Mouse (Mus musculus) liver, postnatal 0 days (tissue): ENCODE data around the gene Olfr1184. TPM values are rescaled to one million over a fixed set of nuclear protein-coding genes. Genes with fewer than 3 reads are reported as not detected.
"Not testable (repeated sequence)": the region's sequence is repeated elsewhere in the genome, so short reads cannot be mapped to it uniquely, and the experiment has no call there.

ENCODE experiments used
- ATAC-seq: fragments of 200-750 bp; cut with Nextera tagmentation; 2 replicates; pipeline ENCODE4 v1.8.0; 2017; ENCODE audit warnings: mild to moderate bottlenecking, moderate library complexity
- DNase-seq: peaks from one replicate; pipeline ENCODE4 v3.0.0-alpha.2; 2016
- H3K27ac ChIP-seq: fragments of 300-500 bp; sonication (generic); 2 replicates; pipeline ENCODE4 v1.5.1; 2014; ENCODE audit warnings: antibody characterized with exemption, moderate library complexity, mild to moderate bottlenecking, low read depth
- H3K27me3 ChIP-seq: fragments of 300-500 bp; sonication (generic); 2 replicates; pipeline ENCODE4 v1.6.1; 2014; ENCODE audit warnings: low read length, control low read depth, mixed read lengths; ENCODE audit not compliant: insufficient read depth
- H3K36me3 ChIP-seq: fragments of 300-500 bp; sonication (generic); replicated peaks from 2 replicates; pipeline ENCODE4 v1.6.1; 2014; ENCODE audit warnings: mild to moderate bottlenecking, control low read depth, low read length, moderate library complexity, mixed read lengths; ENCODE audit not compliant: insufficient read depth
- H3K4me1 ChIP-seq: fragments of 300-500 bp; sonication (generic); 2 replicates; pipeline ENCODE4 v1.6.1; 2014; ENCODE audit warnings: antibody characterized with exemption, mild to moderate bottlenecking, control low read depth; ENCODE audit not compliant: insufficient read depth
- H3K4me2 ChIP-seq: fragments of 300-500 bp; sonication (generic); 2 replicates; pipeline ENCODE4 v1.6.1; 2014; ENCODE audit warnings: low read depth, mild to moderate bottlenecking, low read length, moderate library complexity, mixed read lengths
- H3K4me3 ChIP-seq: fragments of 300-500 bp; sonication (generic); 2 replicates; pipeline ENCODE4 v1.5.1; 2014; ENCODE audit warnings: low read depth, low read length
- H3K9ac ChIP-seq: fragments of 300-500 bp; sonication (generic); replicated peaks from 2 replicates; pipeline ENCODE4 v1.6.1; 2014; ENCODE audit warnings: mild to moderate bottlenecking, moderate library complexity
- H3K9me3 ChIP-seq: fragments of 300-500 bp; sonication (generic); 2 replicates; pipeline ENCODE4 v1.6.1; 2016; ENCODE audit warnings: mild to moderate bottlenecking, control low read depth, low read length, mixed read lengths
- CTCF ChIP-seq: sonication (generic); IDR thresholded peaks from 2 replicates; pipeline ENCODE4 v1.5.1; 2016; ENCODE audit warnings: antibody characterized with exemption, low read depth
- EP300 ChIP-seq: IDR thresholded peaks from 2 replicates; pipeline ENCODE4 v1.6.1; 2016; ENCODE audit warnings: antibody characterized with exemption, low read depth, mild to moderate bottlenecking
- WGBS: fragments of 180-500 bp; shearing (Covaris S2); extraction: QIAGEN DNeasy Blood & Tissue Kit; methylation state at CpG from one replicate; pipeline ENCODE4 v1.1.7; 2014; ENCODE audit not compliant: insufficient replicate concordance; 5-methylcytosine and 5-hydroxymethylcytosine counted together
- polyA plus RNA-seq: library from polyadenylated mRNA; unstranded; fragments of >200 nt; fragmentation: Nextera tagmentation; extraction: Ambion mirVana; gene quantifications from 2 replicates; pipeline ENCODE4 v1.2.1, GENCODE M21; 2015

Olfr1184 gene
- not detected in 2 replicates for polyA plus RNA-seq

GRCm38 (mm10) chr2:88483298-88483697 is at the start of gene Olfr1184:
Gene Olfr1184 (plus strand): TSS chr2:88483598.
- ATAC-seq: no peak
- 82% methylated on average over 2 of the region's 2 CpGs for WGBS
- DNase-seq: no peak

GRCm38 (mm10) chr2:88449031-88449430 is 34.4 kb upstream of the Olfr1184 start, which contains the start of gene Gm13757:
Gene Gm13757 (minus strand): TSS chr2:88449131.
- TF ChIP-seq CTCF (no peak), EP300 (no peak)

More at GRCm38 (mm10) chr2:88483298-88483697, at the start of gene Olfr1184:
- no peak within 1 kb of the TSS for H3K27ac ChIP-seq
- no peak within 1 kb of the TSS for H3K9ac ChIP-seq
- H3K4me2 ChIP-seq: no peak within 1 kb of the TSS
- H3K9me3 ChIP-seq: no peaks in the 10 kb centered on the region
- no peaks in the 10 kb centered on the region for H3K4me1 ChIP-seq
- TF ChIP-seq CTCF (no peak), EP300 (no peak)
- H3K27me3 ChIP-seq: no peaks in the 10 kb centered on the region
- H3K4me3 ChIP-seq: no peak within 1 kb of the TSS
- H3K36me3 ChIP-seq: no peaks in the 10 kb centered on the region

GRCm38 (mm10) chr2:88454567-88454966 is 28.8 kb upstream of the Olfr1184 start, which contains the start of gene Olfr1183:
Gene Olfr1183 (plus strand): TSS chr2:88454867.
- not testable (repeated sequence) for H3K27ac ChIP-seq, H3K9me3 ChIP-seq, H3K9ac ChIP-seq, H3K4me1 ChIP-seq, ATAC-seq, H3K36me3 ChIP-seq, H3K4me3 ChIP-seq, H3K27me3 ChIP-seq, H3K4me2 ChIP-seq, DNase-seq
- WGBS: 69% methylated on average over 1 of the region's 1 CpGs

More at GRCm38 (mm10) chr2:88449031-88449430, 34.4 kb upstream of the Olfr1184 start, which contains the start of gene Gm13757:
- no peak within 1 kb of the TSS for H3K27ac ChIP-seq
- no peak within 1 kb of the TSS for H3K9ac ChIP-seq
- H3K27me3 ChIP-seq: no peaks in the 10 kb centered on the region
- no peak within 1 kb of the TSS for H3K4me2 ChIP-seq
- H3K9me3 ChIP-seq: no peaks in the 10 kb centered on the region
- no peak within 1 kb of the TSS for H3K4me3 ChIP-seq
- ATAC-seq (no peak), DNase-seq (no peak)
- no peaks in the 10 kb centered on the region for H3K36me3 ChIP-seq
- WGBS: 74% methylated on average over 1 of the region's 1 CpGs
- no peaks in the 10 kb centered on the region for H3K4me1 ChIP-seq

GRCm38 (mm10) chr2:88493020-88493419 is 9.6 kb downstream of the Olfr1184 start, which contains the start of gene Olfr1185-ps1:
Gene Olfr1185-ps1 (plus strand): TSS chr2:88493320.
- ATAC-seq (no peak), DNase-seq (no peak)
- WGBS: 53% methylated on average over 2 of the region's 2 CpGs
- H3K36me3 ChIP-seq: no peaks in the 10 kb centered on the region
- H3K9me3 ChIP-seq: no peaks in the 10 kb centered on the region
- no peak within 1 kb of the TSS for H3K4me3 ChIP-seq
- no peak for TF ChIP-seq EP300
- no peak for TF ChIP-seq CTCF
- H3K4me2 ChIP-seq: no peak within 1 kb of the TSS
- H3K4me1 ChIP-seq: no peaks in the 10 kb centered on the region
- no peaks in the 10 kb centered on the region for H3K27me3 ChIP-seq
- H3K9ac ChIP-seq: no peak within 1 kb of the TSS
- H3K27ac ChIP-seq: no peak within 1 kb of the TSS

GRCm38 (mm10) chr2:88518251-88518650 is 34.9 kb downstream of the Olfr1184 start, which contains the start of gene Olfr1186:
Gene Olfr1186 (plus strand): TSS chr2:88518551.
- Histone ChIP-seq H3K9ac (no peak within 1 kb of the TSS), H3K4me2 (no peak within 1 kb of the TSS), H3K27me3 (no peaks in the 10 kb centered on the region), H3K4me1 (no peaks in the 10 kb centered on the region), H3K4me3 (no peak within 1 kb of the TSS), H3K36me3 (no peaks in the 10 kb centered on the region), H3K9me3 (peaks cover 2% of the 10 kb centered on the region; the same call in 1 of the 2 replicates), H3K27ac (no peak within 1 kb of the TSS)
- ATAC-seq (no peak), DNase-seq (no peak)
- TF ChIP-seq EP300 (no peak), CTCF (no peak)
- WGBS: 65% methylated on average over 2 of the region's 2 CpGs

- no peaks in the 10 kb centered on the region for H3K4me1 ChIP-seq
- no peak overlapping the region for H3K4me2 ChIP-seq
- H3K27ac ChIP-seq: no peak overlapping the region
- no peak overlapping the region for H3K4me3 ChIP-seq
- no peaks in the 10 kb centered on the region for H3K27me3 ChIP-seq
- no peak for DNase-seq
- no peak for ATAC-seq
- no peaks in the 10 kb centered on the region for H3K36me3 ChIP-seq
- no peaks in the 10 kb centered on the region for H3K9me3 ChIP-seq
- 60% methylated on average over 3 of the region's 3 CpGs for WGBS
- no peak overlapping the region for H3K9ac ChIP-seq
- TF ChIP-seq CTCF (no peak), EP300 (no peak)
Measured at GRCm38 (mm10) chr2:88525720-88526119, 42.3 kb downstream of the Olfr1184 start.

Other genes starting within 250 kb of the Olfr1184 start
- not detected in 2 replicates for gene Olfr1173, start 203.7 kb upstream of the Olfr1184 start, polyA plus RNA-seq
- not detected in 2 replicates for gene Olfr1174-ps, start 168.5 kb upstream of the Olfr1184 start, polyA plus RNA-seq
- not detected in 2 replicates for gene Olfr1175-ps, start 156.4 kb upstream of the Olfr1184 start, polyA plus RNA-seq
- gene Olfr1176, start 146.9 kb upstream of the Olfr1184 start, polyA plus RNA-seq: not detected in 2 replicates
- not detected in 2 replicates for gene Olfr1177-ps, start 137.1 kb upstream of the Olfr1184 start, polyA plus RNA-seq
- not detected in 2 replicates for gene Olfr1178, start 96.5 kb upstream of the Olfr1184 start, polyA plus RNA-seq
- gene Olfr1179, start 77.1 kb upstream of the Olfr1184 start, polyA plus RNA-seq: not detected in 2 replicates
- gene Olfr1180, start 64.4 kb upstream of the Olfr1184 start, polyA plus RNA-seq: not detected in 2 replicates
- gene Olfr1181, start 57.4 kb upstream of the Olfr1184 start, polyA plus RNA-seq: not detected in 2 replicates
- not detected in 2 replicates for gene Gm13757, start 34.5 kb upstream of the Olfr1184 start, polyA plus RNA-seq
- not detected in 2 replicates for gene Olfr1183, start 28.7 kb upstream of the Olfr1184 start, polyA plus RNA-seq
- not detected in 2 replicates for gene Olfr1185-ps1, start 9.7 kb downstream of the Olfr1184 start, polyA plus RNA-seq
- gene Olfr1186, start 35.0 kb downstream of the Olfr1184 start, polyA plus RNA-seq: not detected in 2 replicates
- not detected in 2 replicates for gene Olfr1188, start 73.3 kb downstream of the Olfr1184 start, polyA plus RNA-seq
- gene Olfr1189, start 102.9 kb downstream of the Olfr1184 start, polyA plus RNA-seq: not detected in 2 replicates
- gene Olfr1191-ps1, start 156.9 kb downstream of the Olfr1184 start, polyA plus RNA-seq: not detected in 2 replicates
- not detected in 2 replicates for gene Olfr1192-ps1, start 164.9 kb downstream of the Olfr1184 start, polyA plus RNA-seq
- gene Olfr1193, start 192.0 kb downstream of the Olfr1184 start, polyA plus RNA-seq: not detected in 2 replicates
- gene Olfr1195, start 205.6 kb downstream of the Olfr1184 start, polyA plus RNA-seq: not detected in 2 replicates
- gene Olfr1196, start 221.0 kb downstream of the Olfr1184 start, polyA plus RNA-seq: not detected in 2 replicates
- not detected in 2 replicates for gene Olfr1197, start 248.8 kb downstream of the Olfr1184 start, polyA plus RNA-seq